Mouse (Mus musculus): Measurements from ENCODE around the gene Madd. TPM values are rescaled to one million over a fixed set of nuclear protein-coding genes. Genes with fewer than 3 reads are reported as not detected.

Madd gene
- polyA plus RNA-seq, 1 experiment from 2014 or later: 16.5 TPM

GRCm38 (mm10) chr2:91142920-91143319, 40.7 kb downstream of the Madd start:
- Histone ChIP-seq H3K27ac (no peak overlapping the region), H3K4me1 (no peaks in the 10 kb centered on the region), H3K9ac (no peak overlapping the region), H3K4me3 (no peak overlapping the region), H3K36me3 (peaks cover 73% of the 10 kb centered on the region), H3K27me3 (no peaks in the 10 kb centered on the region), H3K9me3 (no peaks in the 10 kb centered on the region), H3K4me2 (no peak overlapping the region)
- no peak for ATAC-seq (ENCODE audit: insufficient number of reproducible peaks, insufficient read depth, low FRiP score, low TSS enrichment, low read depth)
- 87% methylated on average over 6 of the region's 6 CpGs for WGBS

GRCm38 (mm10) chr2:91139764-91140163, 43.9 kb downstream of the Madd start:
- ATAC-seq (ENCODE audit: insufficient number of reproducible peaks, insufficient read depth, low FRiP score, low TSS enrichment, low read depth): no peak
- Histone ChIP-seq H3K4me3 (no peak overlapping the region), H3K36me3 (peaks cover 59% of the 10 kb centered on the region), H3K4me1 (no peaks in the 10 kb centered on the region), H3K9me3 (no peaks in the 10 kb centered on the region), H3K9ac (no peak overlapping the region), H3K27me3 (no peaks in the 10 kb centered on the region), H3K27ac (no peak overlapping the region), H3K4me2 (no peak overlapping the region)
- WGBS: 65% methylated on average over 8 of the region's 8 CpGs

GRCm38 (mm10) chr2:91139311-91139710, 44.3 kb downstream of the Madd start:
- WGBS: 60% methylated on average over 5 of the region's 5 CpGs
- Histone ChIP-seq H3K9ac (no peak overlapping the region), H3K27ac (no peak overlapping the region), H3K4me1 (no peaks in the 10 kb centered on the region), H3K4me3 (no peak overlapping the region), H3K36me3 (peaks cover 55% of the 10 kb centered on the region), H3K4me2 (no peak overlapping the region), H3K9me3 (no peaks in the 10 kb centered on the region), H3K27me3 (no peaks in the 10 kb centered on the region)
- ATAC-seq (ENCODE audit: insufficient number of reproducible peaks, insufficient read depth, low FRiP score, low TSS enrichment, low read depth): no peak

GRCm38 (mm10) chr2:91137481-91137880, 46.2 kb downstream of the Madd start:
- no peak overlapping the region for H3K4me2 ChIP-seq
- no peaks in the 10 kb centered on the region for H3K27me3 ChIP-seq
- no peak for ATAC-seq (ENCODE audit: insufficient number of reproducible peaks, insufficient read depth, low FRiP score, low TSS enrichment, low read depth)
- H3K36me3 ChIP-seq: peaks cover 42% of the 10 kb centered on the region
- no peak overlapping the region for H3K27ac ChIP-seq
- no peaks in the 10 kb centered on the region for H3K4me1 ChIP-seq
- H3K9ac ChIP-seq: no peak overlapping the region
- no peak overlapping the region for H3K4me3 ChIP-seq
- H3K9me3 ChIP-seq: no peaks in the 10 kb centered on the region
- 77% methylated on average over 6 of the region's 6 CpGs for WGBS

- Histone ChIP-seq H3K4me1 (no peaks in the 10 kb centered on the region), H3K27me3 (no peaks in the 10 kb centered on the region), H3K9ac (0 out of 2 replicates have a peak overlapping the region, but pooled peaks have one; percentile 6), H3K9me3 (no peaks in the 10 kb centered on the region), H3K36me3 (peaks cover 38% of the 10 kb centered on the region), H3K4me2 (no peak overlapping the region), H3K27ac (no peak overlapping the region), H3K4me3 (no peak overlapping the region)
- no peak for ATAC-seq (ENCODE audit: insufficient number of reproducible peaks, insufficient read depth, low FRiP score, low TSS enrichment, low read depth)
- 83% methylated on average over 11 of the region's 11 CpGs for WGBS
Observed at GRCm38 (mm10) chr2:91136513-91137412, 46.9 kb downstream of the Madd start.

GRCm38 (mm10) chr2:91132035-91132434, 51.6 kb downstream of the Madd start:
- H3K4me3 ChIP-seq: no peak overlapping the region
- no peak overlapping the region for H3K27ac ChIP-seq
- H3K4me1 ChIP-seq: no peaks in the 10 kb centered on the region
- H3K36me3 ChIP-seq: peaks cover under 1% of the 10 kb centered on the region
- no peak for ATAC-seq (ENCODE audit: insufficient number of reproducible peaks, insufficient read depth, low FRiP score, low TSS enrichment, low read depth)
- no peaks in the 10 kb centered on the region for H3K9me3 ChIP-seq
- 75% methylated on average over 3 of the region's 3 CpGs for WGBS
- no peaks in the 10 kb centered on the region for H3K27me3 ChIP-seq
- no peak overlapping the region for H3K9ac ChIP-seq
- H3K4me2 ChIP-seq: no peak overlapping the region

GRCm38 (mm10) chr2:91131251-91131650, 52.4 kb downstream of the Madd start:
- H3K9ac ChIP-seq: no peak overlapping the region
- ATAC-seq (ENCODE audit: insufficient number of reproducible peaks, insufficient read depth, low FRiP score, low TSS enrichment, low read depth): no peak
- WGBS: 91% methylated on average over 15 of the region's 15 CpGs
- no peaks in the 10 kb centered on the region for H3K27me3 ChIP-seq
- H3K27ac ChIP-seq: no peak overlapping the region
- H3K4me1 ChIP-seq: no peaks in the 10 kb centered on the region
- H3K4me3 ChIP-seq: no peak overlapping the region
- H3K4me2 ChIP-seq: no peak overlapping the region
- H3K36me3 ChIP-seq: no peaks in the 10 kb centered on the region
- H3K9me3 ChIP-seq: no peaks in the 10 kb centered on the region

GRCm38 (mm10) chr2:91130126-91130525, 53.5 kb downstream of the Madd start:
- ATAC-seq (ENCODE audit: insufficient number of reproducible peaks, insufficient read depth, low FRiP score, low TSS enrichment, low read depth): no peak
- Histone ChIP-seq H3K4me3 (no peak overlapping the region), H3K36me3 (no peaks in the 10 kb centered on the region), H3K4me2 (no peak overlapping the region), H3K27me3 (no peaks in the 10 kb centered on the region), H3K27ac (no peak overlapping the region), H3K9me3 (no peaks in the 10 kb centered on the region), H3K4me1 (no peaks in the 10 kb centered on the region), H3K9ac (no peak overlapping the region)
- 92% methylated on average over 6 of the region's 6 CpGs for WGBS

- Histone ChIP-seq H3K4me1 (no peaks in the 10 kb centered on the region), H3K27ac (no peak overlapping the region), H3K4me3 (no peak overlapping the region), H3K9ac (no peak overlapping the region), H3K4me2 (no peak overlapping the region), H3K27me3 (no peaks in the 10 kb centered on the region), H3K9me3 (no peaks in the 10 kb centered on the region), H3K36me3 (no peaks in the 10 kb centered on the region)
- ATAC-seq (ENCODE audit: insufficient number of reproducible peaks, insufficient read depth, low FRiP score, low TSS enrichment, low read depth): no peak
- 84% methylated on average over 5 of the region's 5 CpGs for WGBS
Observed at GRCm38 (mm10) chr2:91128761-91129160, 54.9 kb downstream of the Madd start.

GRCm38 (mm10) chr2:91125101-91125500, 58.5 kb downstream of the Madd start:
- WGBS: 86% methylated on average over 10 of the region's 10 CpGs
- H3K4me1 ChIP-seq: no peaks in the 10 kb centered on the region
- H3K9ac ChIP-seq: no peak overlapping the region
- no peak overlapping the region for H3K4me3 ChIP-seq
- H3K36me3 ChIP-seq: no peaks in the 10 kb centered on the region
- ATAC-seq (ENCODE audit: insufficient number of reproducible peaks, insufficient read depth, low FRiP score, low TSS enrichment, low read depth): no peak
- no peak overlapping the region for H3K27ac ChIP-seq
- H3K9me3 ChIP-seq: no peaks in the 10 kb centered on the region
- H3K4me2 ChIP-seq: no peak overlapping the region
- H3K27me3 ChIP-seq: no peaks in the 10 kb centered on the region; the same call in 1 of the 2 replicates

- no peak for ATAC-seq (ENCODE audit: insufficient number of reproducible peaks, insufficient read depth, low FRiP score, low TSS enrichment, low read depth)
- WGBS: 71% methylated on average over 6 of the region's 6 CpGs
Observed at GRCm38 (mm10) chr2:91123521-91123920, 60.1 kb downstream of the Madd start.

GRCm38 (mm10) chr2:91121497-91121896, 62.1 kb downstream of the Madd start:
- no peak overlapping the region for H3K27ac ChIP-seq
- no peaks in the 10 kb centered on the region for H3K36me3 ChIP-seq
- no peak overlapping the region for H3K9ac ChIP-seq
- peaks cover 9% of the 10 kb centered on the region; the same call in 1 of the 2 replicates for H3K27me3 ChIP-seq
- ATAC-seq (ENCODE audit: insufficient number of reproducible peaks, insufficient read depth, low FRiP score, low TSS enrichment, low read depth): no peak
- H3K4me3 ChIP-seq: no peak overlapping the region
- 57% methylated on average over 8 of the region's 8 CpGs for WGBS
- no peaks in the 10 kb centered on the region for H3K4me1 ChIP-seq
- H3K9me3 ChIP-seq: no peaks in the 10 kb centered on the region
- no peak overlapping the region for H3K4me2 ChIP-seq

More at GRCm38 (mm10) chr2:91123521-91123920, 60.1 kb downstream of the Madd start:
- Histone ChIP-seq H3K27ac (no peak overlapping the region), H3K4me3 (no peak overlapping the region), H3K9me3 (no peaks in the 10 kb centered on the region), H3K36me3 (no peaks in the 10 kb centered on the region), H3K4me1 (no peaks in the 10 kb centered on the region), H3K4me2 (no peak overlapping the region), H3K27me3 (no peaks in the 10 kb centered on the region; the same call in 1 of the 2 replicates), H3K9ac (no peak overlapping the region)

All from embryonic facial prominence, embryonic 13.5 days (tissue).